Mouse (Mus musculus): ENCODE measurements around the gene Stum. TPM values are rescaled to one million over a fixed set of nuclear protein-coding genes. Genes with fewer than 3 reads are reported as not detected.

Stum gene
- polyA plus RNA-seq, 1 experiment, result 14.8 TPM

- Histone ChIP-seq H3K27me3 (ENCODE audit: control insufficient read depth, insufficient read depth, low read length) (peaks cover 4% of the 10 kb centered on the region), H3K4me3 (ENCODE audit: low read depth, low read length) (no peak overlapping the region), H3K36me3 (ENCODE audit: control insufficient read depth, insufficient read depth, low read length) (no peaks in the 10 kb centered on the region), H3K4me1 (ENCODE audit: control insufficient read depth, insufficient read depth, insufficient read length, low read length) (no peaks in the 10 kb centered on the region), H3K27ac (ENCODE audit: insufficient read depth, low read depth, low read length) (no peak overlapping the region)
- TF ChIP-seq CTCF (IDR thresholded peaks at IDR 0.05; ENCODE audit: extremely low read depth, insufficient read length, insufficient replicate concordance, low read depth, low read length), result peak; percentile 85
- TF ChIP-seq POLR2A (IDR thresholded peaks at IDR 0.05; ENCODE audit: low read depth, low read length), result no peak
- 15% methylated on average over 7 of the region's 7 CpGs for WGBS
Measured at GRCm38 (mm10) chr1:180433796-180434566, 49.3 kb downstream of the Stum start.

- H3K4me1 ChIP-seq (ENCODE audit: control insufficient read depth, insufficient read depth, insufficient read length, low read length), result no peaks in the 10 kb centered on the region
- H3K27ac ChIP-seq (ENCODE audit: insufficient read depth, low read depth, low read length), result no peak overlapping the region
- TF ChIP-seq CTCF (IDR thresholded peaks at IDR 0.05; ENCODE audit: extremely low read depth, insufficient read length, insufficient replicate concordance, low read depth, low read length) (no peak), POLR2A (IDR thresholded peaks at IDR 0.05; ENCODE audit: low read depth, low read length) (no peak)
- H3K4me3 ChIP-seq (ENCODE audit: low read depth, low read length), result no peak overlapping the region
- peaks cover 4% of the 10 kb centered on the region for H3K27me3 ChIP-seq (ENCODE audit: control insufficient read depth, insufficient read depth, low read length)
- H3K36me3 ChIP-seq (ENCODE audit: control insufficient read depth, insufficient read depth, low read length), result no peaks in the 10 kb centered on the region
- WGBS, result 13% methylated on average over 16 of the region's 16 CpGs
Measured at GRCm38 (mm10) chr1:180433098-180433538, 50.2 kb downstream of the Stum start.

- Histone ChIP-seq H3K36me3 (ENCODE audit: control insufficient read depth, insufficient read depth, low read length) (no peaks in the 10 kb centered on the region), H3K27ac (ENCODE audit: insufficient read depth, low read depth, low read length) (no peak overlapping the region), H3K4me3 (ENCODE audit: low read depth, low read length) (no peak overlapping the region), H3K4me1 (ENCODE audit: control insufficient read depth, insufficient read depth, insufficient read length, low read length) (no peaks in the 10 kb centered on the region), H3K27me3 (ENCODE audit: control insufficient read depth, insufficient read depth, low read length) (peaks cover 4% of the 10 kb centered on the region)
- TF ChIP-seq POLR2A (IDR thresholded peaks at IDR 0.05; ENCODE audit: low read depth, low read length) (no peak), CTCF (IDR thresholded peaks at IDR 0.05; ENCODE audit: extremely low read depth, insufficient read length, insufficient replicate concordance, low read depth, low read length) (no peak)
- 57% methylated on average over 12 of the region's 12 CpGs for WGBS
Measured at GRCm38 (mm10) chr1:180431833-180432232, 51.5 kb downstream of the Stum start.

GRCm38 (mm10) chr1:180429819-180430218, 53.5 kb downstream of the Stum start:
- WGBS, result 15% methylated on average over 5 of the region's 5 CpGs
- Histone ChIP-seq H3K27ac (ENCODE audit: insufficient read depth, low read depth, low read length) (no peak overlapping the region), H3K36me3 (ENCODE audit: control insufficient read depth, insufficient read depth, low read length) (no peaks in the 10 kb centered on the region), H3K27me3 (ENCODE audit: control insufficient read depth, insufficient read depth, low read length) (peaks cover 4% of the 10 kb centered on the region), H3K4me3 (ENCODE audit: low read depth, low read length) (no peak overlapping the region), H3K4me1 (ENCODE audit: control insufficient read depth, insufficient read depth, insufficient read length, low read length) (no peaks in the 10 kb centered on the region)
- TF ChIP-seq CTCF (IDR thresholded peaks at IDR 0.05; ENCODE audit: extremely low read depth, insufficient read length, insufficient replicate concordance, low read depth, low read length), result no peak
- TF ChIP-seq POLR2A (IDR thresholded peaks at IDR 0.05; ENCODE audit: low read depth, low read length), result no peak

GRCm38 (mm10) chr1:180428871-180429270, 54.4 kb downstream of the Stum start:
- Histone ChIP-seq H3K36me3 (ENCODE audit: control insufficient read depth, insufficient read depth, low read length) (no peaks in the 10 kb centered on the region), H3K4me1 (ENCODE audit: control insufficient read depth, insufficient read depth, insufficient read length, low read length) (no peaks in the 10 kb centered on the region), H3K4me3 (ENCODE audit: low read depth, low read length) (no peak overlapping the region), H3K27ac (ENCODE audit: insufficient read depth, low read depth, low read length) (no peak overlapping the region), H3K27me3 (ENCODE audit: control insufficient read depth, insufficient read depth, low read length) (peaks cover 4% of the 10 kb centered on the region)
- WGBS, result 60% methylated on average over 8 of the region's 8 CpGs
- no peak for TF ChIP-seq CTCF (IDR thresholded peaks at IDR 0.05; ENCODE audit: extremely low read depth, insufficient read length, insufficient replicate concordance, low read depth, low read length)
- no peak for TF ChIP-seq POLR2A (IDR thresholded peaks at IDR 0.05; ENCODE audit: low read depth, low read length)

- TF ChIP-seq CTCF (IDR thresholded peaks at IDR 0.05; ENCODE audit: extremely low read depth, insufficient read length, insufficient replicate concordance, low read depth, low read length) (peak; percentile 95), POLR2A (IDR thresholded peaks at IDR 0.05; ENCODE audit: low read depth, low read length) (no peak)
- Histone ChIP-seq H3K4me3 (ENCODE audit: low read depth, low read length) (no peak overlapping the region), H3K36me3 (ENCODE audit: control insufficient read depth, insufficient read depth, low read length) (no peaks in the 10 kb centered on the region), H3K4me1 (ENCODE audit: control insufficient read depth, insufficient read depth, insufficient read length, low read length) (peaks cover 2% of the 10 kb centered on the region), H3K27ac (ENCODE audit: insufficient read depth, low read depth, low read length) (no peak overlapping the region), H3K27me3 (ENCODE audit: control insufficient read depth, insufficient read depth, low read length) (peaks cover 4% of the 10 kb centered on the region)
- WGBS, result 26% methylated on average over 9 of the region's 9 CpGs
Measured at GRCm38 (mm10) chr1:180428101-180428712, 55.1 kb downstream of the Stum start.

GRCm38 (mm10) chr1:180427685-180428084, 55.6 kb downstream of the Stum start:
- H3K4me1 ChIP-seq (ENCODE audit: control insufficient read depth, insufficient read depth, insufficient read length, low read length), result peaks cover 7% of the 10 kb centered on the region
- no peaks in the 10 kb centered on the region for H3K36me3 ChIP-seq (ENCODE audit: control insufficient read depth, insufficient read depth, low read length)
- H3K4me3 ChIP-seq (ENCODE audit: low read depth, low read length), result no peak overlapping the region
- 0 out of 2 replicates have a peak, but pooled peaks cover under 1% of the 10 kb centered on the region for H3K27me3 ChIP-seq (ENCODE audit: control insufficient read depth, insufficient read depth, low read length)
- WGBS, result 63% methylated on average over 10 of the region's 10 CpGs
- TF ChIP-seq POLR2A (IDR thresholded peaks at IDR 0.05; ENCODE audit: low read depth, low read length) (no peak), CTCF (IDR thresholded peaks at IDR 0.05; ENCODE audit: extremely low read depth, insufficient read length, insufficient replicate concordance, low read depth, low read length) (no peak)
- H3K27ac ChIP-seq (ENCODE audit: insufficient read depth, low read depth, low read length), result no peak overlapping the region

Data from small intestine, adult 2 months (tissue).